Comparison of ENCODE assay signal across 2 mouse cellular contexts in genomic region chr12:4403206-4403605, GRCm38 (mm10).
A peak's percentile ranks its signal among the peaks of the same experiment; 100 is the strongest.
TF ChIP-seq lines count a peak whose summit lies in the region.

No protein-coding gene starts in this region.

TF ChIP-seq in CH12.LX, 34 proteins besides CTCF, POLR2A, EP300 and RAD21 (continued from another document):
- peak; percentile 8; the same call in 1 of the 2 replicates for TF ChIP-seq SMC3 (IDR thresholded peaks at IDR 0.05; ENCODE audit: low read depth, low read length)

TF ChIP-seq in MEL, 35 proteins besides CTCF, POLR2A, EP300 and RAD21 (continued from another document):
- peak; percentile 15; the same call in 1 of the 2 replicates for TF ChIP-seq SMC3 (IDR thresholded peaks at IDR 0.05; ENCODE audit: low read depth, low read length)
- no peak for TF ChIP-seq NELFE (IDR thresholded peaks at IDR 0.05; ENCODE audit: low read depth, low read length)
- TF ChIP-seq MAX (IDR thresholded peaks at IDR 0.05; ENCODE audit: low read length): no peak
TF ChIP-seq in MEL: peak in this region for 1.
